ENCODE assay signal across 9 mouse cellular contexts in the genomic region with DNA sequence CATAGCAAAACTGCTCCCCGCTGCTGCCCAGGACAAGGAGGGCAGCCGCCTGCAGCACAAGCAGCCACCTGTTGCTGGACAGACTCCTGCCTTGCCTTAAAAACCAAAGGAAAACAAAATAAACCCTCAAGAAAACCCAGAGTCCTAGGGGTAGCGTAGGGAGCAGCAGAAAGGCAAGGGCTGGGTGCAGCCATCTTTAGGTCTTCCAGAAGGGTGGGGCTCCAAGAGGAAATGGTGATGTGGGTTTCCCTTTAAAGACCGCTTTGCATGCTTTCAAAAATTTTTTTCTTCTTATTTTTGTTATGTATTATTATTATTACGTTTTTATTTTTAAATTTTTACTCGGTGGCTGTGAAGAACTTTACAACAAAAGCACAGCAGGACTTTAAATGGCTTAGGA.
DNase-seq lines count a peak whose midpoint lies in the region; ATAC-seq lines count a peak whose summit lies in the region.
"Had no signal": no experiment of that assay in that cellular context is flagged by ENCODE, and none has a peak within 500 bp of the region (broad histone marks: within the 10 kb centered on the region; RNA-seq: fewer than 3 reads in every experiment).

No protein-coding gene starts in this region.

- intact Hi-C loops in left cerebral cortex, postnatal 36 days (cut with DNase I): no loop called here
- intact Hi-C loops in gastrocnemius, postnatal 36 days (cut with DNase I): no loop called here

- no peaks in the 10 kb centered on the region for H3K27me3 ChIP-seq in kidney, embryonic 14.5 days (ENCODE audit: control insufficient read depth, insufficient read depth, low read length)
- H3K27me3 ChIP-seq in embryonic facial prominence, embryonic 11.5 days (ENCODE audit: control insufficient read depth, insufficient read depth, low read length): no peaks in the 10 kb centered on the region
- H3K27me3 ChIP-seq in intestine, embryonic 15.5 days (replicated peaks): peaks cover 3% of the 10 kb centered on the region; the same call in 1 of the 2 replicates
- peaks cover 56% of the 10 kb centered on the region for H3K27me3 ChIP-seq in neural tube, embryonic 13.5 days

- peak overlapping the region; percentile 88 for H3K4me2 ChIP-seq in kidney, embryonic 14.5 days (replicated peaks; ENCODE audit: low read depth, low read length)
- H3K4me2 ChIP-seq in embryonic facial prominence, embryonic 11.5 days (ENCODE audit: low read depth, low read length): peak overlapping the region; percentile 80
- H3K4me2 ChIP-seq in intestine, embryonic 15.5 days (replicated peaks): peak overlapping the region; percentile 85
- peak overlapping the region; percentile 74 for H3K4me2 ChIP-seq in neural tube, embryonic 13.5 days

- H3K9me3 ChIP-seq in kidney, embryonic 14.5 days (ENCODE audit: control insufficient read depth, low read length): no peaks in the 10 kb centered on the region
- H3K9me3 ChIP-seq in embryonic facial prominence, embryonic 11.5 days (replicated peaks; ENCODE audit: control insufficient read depth, low read length): no peaks in the 10 kb centered on the region
- no peaks in the 10 kb centered on the region for H3K9me3 ChIP-seq in intestine, embryonic 15.5 days
- H3K9me3 ChIP-seq in neural tube, embryonic 13.5 days: no peaks in the 10 kb centered on the region

- no peaks in the 10 kb centered on the region for H3K36me3 ChIP-seq in kidney, embryonic 14.5 days (ENCODE audit: control insufficient read depth, insufficient read depth, low read length)
- H3K36me3 ChIP-seq in embryonic facial prominence, embryonic 11.5 days (replicated peaks; ENCODE audit: control insufficient read depth, insufficient read depth, low read depth, low read length): no peaks in the 10 kb centered on the region
- no peaks in the 10 kb centered on the region for H3K36me3 ChIP-seq in intestine, embryonic 15.5 days
- no peaks in the 10 kb centered on the region for H3K36me3 ChIP-seq in neural tube, embryonic 13.5 days

- no peak overlapping the region for H3K9ac ChIP-seq in kidney, embryonic 14.5 days (ENCODE audit: low read depth, low read length)
- H3K9ac ChIP-seq in embryonic facial prominence, embryonic 11.5 days (replicated peaks; ENCODE audit: low read length): no peak overlapping the region
- H3K9ac ChIP-seq in intestine, embryonic 15.5 days: no peak overlapping the region
- no peak overlapping the region for H3K9ac ChIP-seq in neural tube, embryonic 13.5 days

- WGBS in kidney, embryonic 14.5 days: 53% methylated on average over 6 of the region's 6 CpGs
- 27% methylated on average over 6 of the region's 6 CpGs for WGBS in embryonic facial prominence, embryonic 11.5 days
- WGBS in intestine, embryonic 15.5 days: 49% methylated on average over 6 of the region's 6 CpGs
- 40% methylated on average over 6 of the region's 6 CpGs for WGBS in neural tube, embryonic 13.5 days

- H3K27ac ChIP-seq in kidney, embryonic 14.5 days (ENCODE audit: low read depth, low read length): no peak overlapping the region
- no peak overlapping the region for H3K27ac ChIP-seq in embryonic facial prominence, embryonic 11.5 days (replicated peaks; ENCODE audit: low read depth, low read length)
- no peak overlapping the region for H3K27ac ChIP-seq in intestine, embryonic 15.5 days
- H3K27ac ChIP-seq in neural tube, embryonic 13.5 days (replicated peaks): no peak overlapping the region

- no peaks in the 10 kb centered on the region for H3K4me1 ChIP-seq in kidney, embryonic 14.5 days (ENCODE audit: control insufficient read depth, insufficient read depth, low read length)
- H3K4me1 ChIP-seq in embryonic facial prominence, embryonic 11.5 days (ENCODE audit: control insufficient read depth, insufficient read depth, low read length): no peaks in the 10 kb centered on the region
- H3K4me1 ChIP-seq in intestine, embryonic 15.5 days (replicated peaks): no peaks in the 10 kb centered on the region
- H3K4me1 ChIP-seq in neural tube, embryonic 13.5 days (replicated peaks): peaks cover 13% of the 10 kb centered on the region

- no peak for ATAC-seq in kidney, embryonic 14.5 days (ENCODE audit: low FRiP score, low TSS enrichment)
- ATAC-seq in embryonic facial prominence, embryonic 11.5 days (replicated peaks; ENCODE audit: insufficient number of reproducible peaks, low FRiP score, low TSS enrichment, low read depth): no peak
- ATAC-seq in intestine, embryonic 15.5 days: no peak
- ATAC-seq in neural tube, embryonic 13.5 days (ENCODE audit: low read depth): no peak

- H3K4me3 ChIP-seq in kidney, embryonic 14.5 days (ENCODE audit: low read length): peak overlapping the region; percentile 48
- no peak overlapping the region for H3K4me3 ChIP-seq in embryonic facial prominence, embryonic 11.5 days (ENCODE audit: low read depth, low read length)
- no peak overlapping the region for H3K4me3 ChIP-seq in intestine, embryonic 15.5 days (replicated peaks)
- H3K4me3 ChIP-seq in neural tube, embryonic 13.5 days: peak overlapping the region; percentile 38

- no peak for DNase-seq in kidney, postnatal 10 days
- DNase-seq in embryonic facial prominence, embryonic 11.5 days (ENCODE audit: low spot score): no peak
- DNase-seq in ovary, adult 18-20 months (ENCODE audit: low spot score): no peak
- no peak for DNase-seq in left cerebral cortex, postnatal 36 days (ENCODE audit: low spot score in 2 of 2)
- no peak for DNase-seq in gastrocnemius, postnatal 36 days
- DNase-seq: lung, adult 18-20 months had no signal

Comparison
In these comparisons a context has a peak if more than half of its experiments do, and no peak if none do; other contexts are left out.
1. H3K4me3 ChIP-seq: peak in kidney, embryonic 14.5 days (single experiment) and neural tube, embryonic 13.5 days (single experiment); none in embryonic facial prominence, embryonic 11.5 days (single experiment) and intestine, embryonic 15.5 days (single experiment).
2. Peak in every context shown above with its lines, with median percentiles within 50 percentile points of each other: H3K4me2 ChIP-seq.